Mouse (Mus musculus): ENCODE data around the gene Otud7b. TPM values are rescaled to one million over a fixed set of nuclear protein-coding genes. Genes with fewer than 3 reads are reported as not detected.
"Not testable (repeated sequence)": the region's sequence is repeated elsewhere in the genome, so short reads cannot be mapped to it uniquely, and the experiment has no call there.

The Otud7b gene
- total RNA-seq, 2 experiments from 2014 or later = 44.4 to 44.7 TPM

DNA sequence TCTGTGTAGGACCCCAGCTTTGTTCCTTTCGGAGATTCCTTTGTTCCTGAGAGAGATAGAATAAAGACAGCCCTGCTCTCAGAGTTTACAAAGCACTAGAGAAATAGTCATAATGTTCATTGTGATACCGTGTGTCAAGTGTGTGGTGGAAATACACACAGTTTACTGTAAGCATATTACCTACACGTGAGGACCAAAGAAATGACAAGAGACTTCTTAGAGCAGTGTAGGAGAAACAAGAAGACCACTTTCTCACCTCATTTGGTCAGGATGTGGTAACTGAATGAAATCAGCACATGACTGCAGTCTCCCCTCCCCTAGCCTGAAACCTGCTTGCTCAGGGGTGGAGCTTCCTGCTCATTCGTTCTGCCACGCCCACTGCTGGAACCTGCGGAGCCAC is 93.9 kb downstream of the Otud7b start:
- no peak for DNase-seq
- intact Hi-C loops (cut with DNase I; ENCODE audit: low total_unique reads) = no loop called here

DNA sequence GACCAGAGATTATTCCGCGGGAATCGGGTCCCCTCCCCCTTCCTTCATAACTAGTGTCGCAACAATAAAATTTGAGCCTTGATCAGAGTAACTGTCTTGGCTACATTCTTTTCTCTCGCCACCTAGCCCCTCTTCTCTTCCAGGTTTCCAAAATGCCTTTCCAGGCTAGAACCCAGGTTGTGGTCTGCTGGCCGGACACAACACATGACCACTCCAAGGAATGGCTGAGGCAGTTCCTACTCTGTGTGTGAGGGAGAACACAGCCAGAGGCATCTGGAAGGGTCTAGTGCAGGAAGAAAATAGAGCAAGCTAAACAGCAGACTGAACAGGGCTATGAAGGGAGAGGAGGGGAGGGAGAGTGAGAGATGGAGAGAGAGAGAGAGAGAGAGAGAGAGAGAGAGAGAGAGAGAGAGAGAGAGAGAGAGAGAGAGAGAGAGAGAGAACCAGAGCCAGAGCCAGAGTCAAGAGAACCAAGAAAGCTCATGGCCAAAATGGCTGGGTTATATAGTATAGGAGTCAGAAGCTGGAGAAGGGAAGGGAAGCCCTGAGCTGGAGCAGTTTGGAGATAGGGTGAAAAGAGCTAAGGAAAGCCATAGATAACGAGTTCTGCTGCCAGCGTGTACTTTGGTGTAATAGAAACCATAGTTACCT is 94.4 kb downstream of the Otud7b start:
- DNase-seq; intact Hi-C loops (cut with DNase I; ENCODE audit: low total_unique reads): not testable (repeated sequence)

- intact Hi-C loops (cut with DNase I; ENCODE audit: low total_unique reads) = no loop called here
- DNase-seq = no peak
These were observed 95.4 kb downstream of the Otud7b start for GRCm38 (mm10) chr3:96199731-96200130.

DNA sequence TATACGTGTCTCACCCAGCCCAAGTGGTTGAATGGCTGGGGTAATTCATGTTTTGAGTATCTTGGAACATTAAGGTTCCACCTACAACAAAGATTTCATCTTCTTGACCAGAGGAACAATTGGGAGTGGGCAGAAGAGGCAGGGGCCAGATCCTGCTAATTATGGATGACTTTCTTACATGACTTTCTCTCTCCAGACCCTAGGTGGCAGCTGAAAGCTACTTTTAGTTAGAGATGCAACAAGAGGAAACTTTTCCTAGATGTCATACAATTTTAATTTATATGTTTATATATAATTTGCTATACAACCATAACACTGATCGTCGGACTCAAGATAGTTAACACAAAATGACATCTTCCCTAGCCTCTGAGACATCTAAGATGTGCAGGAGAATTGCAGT is 103.5 kb downstream of the Otud7b start:
- intact Hi-C loops (cut with DNase I; ENCODE audit: low total_unique reads) = no loop called here
- DNase-seq = no peak

DNA sequence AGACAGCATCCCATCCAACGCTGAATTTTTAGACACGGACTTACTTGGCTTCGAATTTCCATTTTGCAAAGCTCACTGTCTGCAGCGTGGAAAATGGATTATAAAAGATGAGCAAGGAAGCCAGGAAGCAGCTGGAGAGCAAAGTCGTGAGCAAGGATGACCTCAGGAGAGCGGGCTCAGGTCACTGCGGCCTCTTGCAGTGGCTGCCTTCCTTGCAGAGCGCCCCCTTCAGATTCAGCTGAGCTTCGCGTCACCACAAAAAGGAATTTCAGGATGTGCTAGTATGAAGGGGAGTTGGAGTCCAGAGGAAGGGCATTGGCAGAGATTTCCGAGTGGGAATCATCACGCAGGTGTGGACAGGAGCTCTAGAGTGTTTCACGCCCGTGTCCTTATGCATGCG is 104.9 kb downstream of the Otud7b start:
- no peak for DNase-seq
- intact Hi-C loops (cut with DNase I; ENCODE audit: low total_unique reads) = no loop called here

Other genes with a start within 250 kb of the Otud7b start
- gene Prpf3, start 248.6 kb upstream of the Otud7b start, total RNA-seq (2021) = 10 to 100 TPM; 12.2 to 13.9 TPM
- 100 to 1,000 TPM; 262 to 274 TPM for gene Mrps21, start 233.0 kb upstream of the Otud7b start, total RNA-seq (2021)
- gene Ciart, start 222.3 kb upstream of the Otud7b start, total RNA-seq (2021) = 1 to 10 TPM in 1 of 2 experiments, under 1 TPM in 1; 0.90 to 1.7 TPM
- gene BC028528, start 212.5 kb upstream of the Otud7b start, total RNA-seq (2021) = 10 to 100 TPM; 14.2 to 17.0 TPM
- gene Aph1a, start 210.6 kb upstream of the Otud7b start, total RNA-seq (2021) = 10 to 100 TPM; 53.0 to 56.6 TPM
- gene Car14, start 199.8 kb upstream of the Otud7b start, total RNA-seq (2021) = 10 to 100 TPM; 39.2 to 64.9 TPM
- 10 to 100 TPM; 74.2 to 78.4 TPM for gene Anp32e, start 175.3 kb upstream of the Otud7b start, total RNA-seq (2021)
- gene Plekho1, start 108.5 kb upstream of the Otud7b start, total RNA-seq (2021) = 10 to 100 TPM; 30.0 to 50.8 TPM
- 10 to 100 TPM; 21.4 to 23.6 TPM for gene Vps45, start 46.1 kb upstream of the Otud7b start, total RNA-seq (2021)
- 1 to 10 TPM; 4.1 to 5.2 TPM for gene Mtmr11, start 57.5 kb downstream of the Otud7b start, total RNA-seq (2021)
- 10 to 100 TPM; 10.3 to 13.2 TPM for gene Sf3b4, start 67.8 kb downstream of the Otud7b start, total RNA-seq (2021)
- 1 to 10 TPM; 1.8 to 4.0 TPM for gene Sv2a, start 76.6 kb downstream of the Otud7b start, total RNA-seq (2021)
- 10 to 100 TPM; 26.4 to 27.7 TPM for gene Bola1, start 115.2 kb downstream of the Otud7b start, total RNA-seq (2021)
- 1 to 10 TPM; 3.4 to 7.1 TPM for gene Hist2h2ab, start 115.3 kb downstream of the Otud7b start, total RNA-seq (2021)
- gene Hist2h2ac, start 116.4 kb downstream of the Otud7b start, total RNA-seq (2021) = 10 to 100 TPM; 33.7 to 41.7 TPM
- gene Hist2h2be, start 116.6 kb downstream of the Otud7b start, total RNA-seq (2021) = 1 to 10 TPM; 4.3 to 4.4 TPM
- 10 to 100 TPM; 30.3 to 31.5 TPM for gene Hist2h3c2, start 134.6 kb downstream of the Otud7b start, total RNA-seq (2021)
- 100 to 1,000 TPM; 353 to 418 TPM for gene Hist2h2aa2, start 135.7 kb downstream of the Otud7b start, total RNA-seq (2021)
- 10 to 100 TPM in 1 of 2 experiments, 1 to 10 TPM in 1; 3.3 to 12.8 TPM for gene Hist2h2aa1, start 141.0 kb downstream of the Otud7b start, total RNA-seq (2021)
- not detected for gene Hist2h3c1, start 142.2 kb downstream of the Otud7b start, total RNA-seq (2021)
- 10 to 100 TPM; 20.5 to 21.2 TPM for gene Hist2h4, start 158.8 kb downstream of the Otud7b start, total RNA-seq (2021)
- 100 to 1,000 TPM; 154 to 189 TPM for gene Hist2h3b, start 164.1 kb downstream of the Otud7b start, total RNA-seq (2021)
- gene Hist2h2bb, start 165.2 kb downstream of the Otud7b start, total RNA-seq (2021) = 100 to 1,000 TPM; 160 to 175 TPM
- under 1 TPM; 0.33 to 0.45 TPM for gene Fcgr1, start 189.4 kb downstream of the Otud7b start, total RNA-seq (2021)